8 mouse cellular contexts compared by ENCODE assay signal in genomic region chr8:90868334-90868733, GRCm38 (mm10). TPM values are rescaled to one million over a fixed set of nuclear protein-coding genes. Genes with fewer than 3 reads are reported as not detected.
DNase-seq lines count a peak whose midpoint lies in the region; ATAC-seq and TF ChIP-seq lines count a peak whose summit lies in the region.

No protein-coding gene starts in this region.

- ATAC-seq in embryonic facial prominence, embryonic 13.5 days (ENCODE audit: insufficient number of reproducible peaks, insufficient read depth, low FRiP score, low TSS enrichment, low read depth), result no peak

- TF ChIP-seq CTCF in layer of hippocampus, adult 2 months (conservative IDR thresholded peaks at IDR 0.05), result no peak

- H3K9ac ChIP-seq in embryonic facial prominence, embryonic 13.5 days, result no peak overlapping the region

- H3K4me3 ChIP-seq in layer of hippocampus, adult 2 months, result no peak overlapping the region
- H3K4me3 ChIP-seq in embryonic facial prominence, embryonic 13.5 days, result no peak overlapping the region

- H3K27ac ChIP-seq in layer of hippocampus, adult 2 months, result peak overlapping the region; percentile 92
- H3K27ac ChIP-seq in embryonic facial prominence, embryonic 13.5 days, result peak overlapping the region; percentile 87

- no peaks in the 10 kb centered on the region for H3K9me3 ChIP-seq in embryonic facial prominence, embryonic 13.5 days

- peaks cover 33% of the 10 kb centered on the region for H3K4me1 ChIP-seq in embryonic facial prominence, embryonic 13.5 days

- no peak overlapping the region for H3K4me2 ChIP-seq in embryonic facial prominence, embryonic 13.5 days

- intact Hi-C loops in left cerebral cortex, postnatal 14 days (cut with DNase I), result no loop called here

- H3K36me3 ChIP-seq in embryonic facial prominence, embryonic 13.5 days, result 0 out of 2 replicates have a peak, but pooled peaks cover 3% of the 10 kb centered on the region

- DNase-seq in cerebellum, postnatal 10 days, result peak; percentile 46 to 54
- no peak for DNase-seq in cerebellum, adult 18-20 months
- DNase-seq in layer of hippocampus, adult 2 months (ENCODE audit: low spot score in 2 of 2), result peak; percentile 42 to 51
- DNase-seq in layer of hippocampus, postnatal 10 days (ENCODE audit: low spot score in 2 of 2), result no peak
- DNase-seq in left cerebral cortex, postnatal 14 days (ENCODE audit: low spot score in 2 of 2), result peak; percentile 55 to 66
- no peak for DNase-seq in spleen, adult 12 weeks (ENCODE audit: low spot score)
- no peak for DNase-seq in gastrocnemius, postnatal 10 days

- no peaks in the 10 kb centered on the region for H3K27me3 ChIP-seq in embryonic facial prominence, embryonic 13.5 days

- WGBS in embryonic facial prominence, embryonic 13.5 days, result 77% methylated on average over 4 of the region's 4 CpGs

RNA-seq across cellular contexts. Expression of gene Chd9, which starts 40.2 kb away (rescaled TPM):
- 100 to 1,000 TPM; 254 to 256 TPM for total RNA-seq in layer of hippocampus, adult 2 months (2021)
- total RNA-seq in layer of hippocampus, postnatal 10 days (2021), result 100 to 1,000 TPM; 169 to 181 TPM
- polyA plus RNA-seq in embryonic facial prominence, embryonic 13.5 days (2015; fragmentation: Nextera tagmentation; extraction: Ambion mirVana), result 95.1 and 108 TPM in 2 replicates
- 100 to 1,000 TPM; 133 to 138 TPM for total RNA-seq in left cerebral cortex, postnatal 14 days (2021)
- 10 to 100 TPM; 42.6 to 51.8 TPM for total RNA-seq in gastrocnemius, postnatal 10 days (2021)

RNA-seq across cellular contexts. Expression of gene Gm19935, which starts 51.1 kb away (rescaled TPM):
- 1 to 10 TPM; 1.7 to 2.4 TPM for total RNA-seq in layer of hippocampus, adult 2 months (2021)
- 1 to 10 TPM; 1.9 to 3.5 TPM for total RNA-seq in layer of hippocampus, postnatal 10 days (2021)
- polyA plus RNA-seq in embryonic facial prominence, embryonic 13.5 days (2015; fragmentation: Nextera tagmentation; extraction: Ambion mirVana), result 0.37 TPM in 1 of 2 replicates, not detected in the other
- 1 to 10 TPM in 1 of 2 experiments, under 1 TPM in 1; 0.86 to 1.3 TPM for total RNA-seq in left cerebral cortex, postnatal 14 days (2021)
- not detected for total RNA-seq in gastrocnemius, postnatal 10 days (2021)

Comparison
In these comparisons a context has a peak if more than half of its experiments do, and no peak if none do; other contexts are left out.
1. DNase-seq: peak in cerebellum, postnatal 10 days (2 of 2), layer of hippocampus, adult 2 months (2 of 2) and left cerebral cortex, postnatal 14 days (2 of 2); none in cerebellum, adult 18-20 months (0 of 2), layer of hippocampus, postnatal 10 days (0 of 2), spleen, adult 12 weeks (single experiment) and gastrocnemius, postnatal 10 days (single experiment).